Mouse (Mus musculus) thymus, postnatal 25 days (tissue): ENCODE data around the gene Nlrp10.

Source experiments
- DNase-seq: peaks from one replicate; pipeline ENCODE4 v3.0.0; 2022

Gene Nlrp10

GRCm38 (mm10) chr7:108929726-108930393, at the start of gene Nlrp10:
TSS of gene Nlrp10 (minus strand) at chr7:108930178.
- DNase-seq, result no peak

- no peak for DNase-seq
Observed at GRCm38 (mm10) chr7:108972273-108972672, 42.3 kb upstream of the Nlrp10 start.

GRCm38 (mm10) chr7:108968201-108968600, 38.2 kb upstream of the Nlrp10 start:
- no peak for DNase-seq

DNA sequence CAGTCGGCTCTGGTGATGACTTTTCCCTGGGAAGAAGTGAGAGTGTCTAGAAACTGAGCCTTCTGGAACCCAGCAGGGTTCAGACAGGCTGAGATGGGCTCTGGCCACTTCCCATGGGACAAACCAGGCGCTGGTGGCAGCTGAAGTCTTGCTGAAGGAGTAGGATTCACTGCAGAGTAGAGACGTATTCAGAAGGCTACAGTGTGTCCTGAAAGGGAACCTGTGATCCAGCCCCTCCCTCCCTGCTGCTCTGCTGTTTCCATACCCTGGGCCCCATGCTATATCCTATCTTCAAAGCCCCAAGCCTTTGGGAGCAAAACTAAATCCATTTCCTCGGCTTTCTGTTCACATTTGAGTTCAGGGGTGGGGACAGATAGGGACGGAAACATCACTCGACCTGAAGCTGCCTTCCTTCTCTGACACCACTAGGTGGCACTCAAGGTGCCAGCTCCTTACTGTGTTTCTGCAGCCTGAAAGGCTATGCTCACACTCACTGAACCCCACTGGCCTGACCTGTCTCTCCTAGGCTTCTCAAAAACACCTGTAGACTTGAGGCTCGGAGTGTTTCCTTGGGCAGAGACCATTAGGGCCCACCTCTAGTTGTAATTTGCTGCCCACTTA, 36.9 kb upstream of the Nlrp10 start:
- DNase-seq, result peak; percentile 34

GRCm38 (mm10) chr7:108965968-108966367, 36.0 kb upstream of the Nlrp10 start:
- no peak for DNase-seq

DNA sequence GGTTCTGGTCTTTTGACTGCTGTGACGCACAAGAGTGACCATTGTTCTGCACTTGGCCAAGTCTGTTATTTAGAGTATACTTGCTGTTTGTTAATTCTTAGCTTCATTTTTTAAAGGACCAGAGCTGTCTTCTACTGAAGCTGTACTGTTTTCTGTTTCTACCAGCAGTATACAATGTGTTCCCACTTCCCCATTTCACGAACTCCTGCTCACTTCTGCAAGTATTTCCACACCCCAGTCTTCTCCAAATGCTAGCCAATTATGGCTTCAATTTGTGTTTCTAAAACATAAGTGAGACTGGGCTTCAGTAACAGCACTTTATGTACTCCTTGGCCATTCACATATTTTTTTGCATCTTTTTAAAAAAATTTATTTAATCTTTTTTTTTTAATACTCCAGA, 27.8 kb upstream of the Nlrp10 start:
- DNase-seq, result no peak

- peak; percentile 33 for DNase-seq
Observed at GRCm38 (mm10) chr7:108954185-108954584, 24.2 kb upstream of the Nlrp10 start.

DNA sequence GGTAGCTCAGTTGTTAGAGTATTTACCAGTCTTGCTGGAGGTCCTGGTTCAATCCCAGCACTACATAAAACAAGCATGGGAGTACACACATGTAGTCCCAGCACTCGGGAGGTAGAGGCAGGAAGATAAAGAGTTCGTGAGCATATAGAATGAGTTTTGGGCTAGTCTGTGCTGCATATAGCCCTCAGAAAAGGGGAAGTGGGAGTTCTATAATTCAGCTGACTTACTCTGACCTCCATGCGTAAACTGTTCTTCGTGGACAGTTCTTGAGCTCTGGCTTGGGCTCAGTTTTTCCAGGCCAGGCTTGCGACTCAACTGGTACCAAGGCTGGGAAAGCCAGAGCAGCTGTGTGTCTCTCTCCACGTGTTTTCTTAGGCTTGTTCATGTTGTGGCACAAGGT, 22.8 kb upstream of the Nlrp10 start:
- no peak for DNase-seq

- no peak for DNase-seq
Observed at GRCm38 (mm10) chr7:108950762-108951331, 20.9 kb upstream of the Nlrp10 start.

DNA sequence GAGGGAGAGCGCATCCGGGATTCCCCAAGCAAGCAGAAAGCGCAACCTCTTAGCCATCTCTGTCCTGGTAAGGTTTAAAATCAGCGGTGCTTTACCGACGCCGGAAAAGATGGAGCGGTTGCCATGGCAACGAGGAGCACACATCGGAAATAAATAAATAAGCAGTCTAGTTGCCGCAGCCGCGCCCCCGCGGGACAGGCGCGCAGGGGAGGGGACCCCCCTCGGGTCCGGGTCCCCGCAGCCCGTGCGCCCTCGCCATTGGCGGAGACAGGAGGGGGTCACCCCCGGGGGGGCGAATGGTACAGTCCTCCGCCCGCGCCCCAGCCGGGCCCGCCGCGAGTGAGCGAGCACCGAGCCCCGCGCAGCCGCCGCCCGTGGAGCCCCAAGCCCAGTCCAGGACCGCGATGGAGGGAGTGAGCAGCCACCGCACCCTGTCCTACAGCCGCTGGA, 20.4 kb upstream of the Nlrp10 start, which contains the start of gene Tub:
Gene Tub (plus strand): TSS at position 27 of the 450 bp plus-strand sequence.
- DNase-seq, result peak; percentile 21

- DNase-seq, result no peak
Observed at GRCm38 (mm10) chr7:108949301-108949700, 19.3 kb upstream of the Nlrp10 start.

GRCm38 (mm10) chr7:108948611-108949010, 18.6 kb upstream of the Nlrp10 start:
- DNase-seq, result no peak

DNA sequence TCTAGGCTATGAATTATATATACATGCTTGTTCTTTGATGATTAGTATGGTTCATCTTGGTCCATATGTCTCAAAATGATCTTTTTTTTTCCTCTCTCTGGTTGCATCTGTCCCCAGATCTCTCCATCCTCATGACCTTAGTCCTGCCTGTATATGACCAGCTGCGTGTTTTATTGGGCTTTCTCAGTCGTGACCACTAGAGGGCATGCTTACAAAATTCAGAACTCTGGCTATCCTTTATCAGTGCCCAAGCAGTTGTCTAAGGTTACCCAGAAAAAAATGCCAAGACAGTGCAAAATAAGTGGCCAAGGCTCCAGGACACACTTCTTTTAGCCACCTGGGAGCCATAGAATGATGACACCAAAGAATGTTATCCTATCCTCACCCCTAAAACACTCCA, 14.0 kb upstream of the Nlrp10 start:
- DNase-seq, result peak; percentile 33

GRCm38 (mm10) chr7:108941466-108941865, 11.5 kb upstream of the Nlrp10 start:
- DNase-seq, result no peak

DNA sequence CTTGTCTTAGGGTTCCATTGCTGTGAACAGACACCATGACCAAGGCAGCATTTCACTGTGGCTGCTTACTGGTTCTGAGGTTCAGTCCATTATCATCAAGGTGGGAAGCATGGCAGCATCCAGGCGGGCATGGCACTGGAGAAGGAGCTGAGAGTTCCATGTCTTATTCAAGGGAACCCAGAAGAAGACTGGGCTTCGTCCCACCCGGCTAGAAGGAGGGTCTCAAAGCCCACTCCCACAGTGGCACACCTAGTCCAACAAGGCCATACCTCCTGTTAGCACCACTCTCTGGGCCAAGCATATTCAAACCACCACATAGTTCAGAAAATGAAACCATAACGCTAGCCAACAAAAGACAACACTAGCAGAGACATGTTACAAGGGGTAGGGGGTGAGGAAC, 6.6 kb upstream of the Nlrp10 start:
- no peak for DNase-seq

- no peak for DNase-seq
Observed at GRCm38 (mm10) chr7:108935411-108935810, 5.4 kb upstream of the Nlrp10 start.

DNA sequence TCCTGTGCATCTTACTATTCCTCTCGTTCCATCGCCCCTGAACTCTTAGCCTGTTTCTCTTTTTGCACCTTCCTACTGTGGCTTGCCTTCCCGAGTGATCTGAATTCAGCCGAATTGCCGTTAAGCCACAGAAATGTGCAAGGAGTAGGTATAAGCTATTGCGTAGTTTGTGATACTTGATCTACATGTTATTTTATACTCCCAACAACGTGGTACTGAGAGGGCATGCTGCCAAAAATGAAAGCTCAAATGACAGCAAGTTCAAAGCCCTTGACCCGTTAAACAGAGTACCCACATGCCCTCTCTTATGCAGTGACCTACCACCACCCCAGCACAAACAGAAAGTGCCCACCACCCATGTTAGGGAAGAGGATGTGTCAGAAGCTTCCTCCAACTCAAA, 4.9 kb upstream of the Nlrp10 start:
- DNase-seq, result no peak

GRCm38 (mm10) chr7:108933794-108934731, 4.1 kb upstream of the Nlrp10 start, which contains the start of gene Eif3f:
TSS of gene Eif3f (plus strand) at chr7:108934417.
- DNase-seq, result peak; percentile 94

DNA sequence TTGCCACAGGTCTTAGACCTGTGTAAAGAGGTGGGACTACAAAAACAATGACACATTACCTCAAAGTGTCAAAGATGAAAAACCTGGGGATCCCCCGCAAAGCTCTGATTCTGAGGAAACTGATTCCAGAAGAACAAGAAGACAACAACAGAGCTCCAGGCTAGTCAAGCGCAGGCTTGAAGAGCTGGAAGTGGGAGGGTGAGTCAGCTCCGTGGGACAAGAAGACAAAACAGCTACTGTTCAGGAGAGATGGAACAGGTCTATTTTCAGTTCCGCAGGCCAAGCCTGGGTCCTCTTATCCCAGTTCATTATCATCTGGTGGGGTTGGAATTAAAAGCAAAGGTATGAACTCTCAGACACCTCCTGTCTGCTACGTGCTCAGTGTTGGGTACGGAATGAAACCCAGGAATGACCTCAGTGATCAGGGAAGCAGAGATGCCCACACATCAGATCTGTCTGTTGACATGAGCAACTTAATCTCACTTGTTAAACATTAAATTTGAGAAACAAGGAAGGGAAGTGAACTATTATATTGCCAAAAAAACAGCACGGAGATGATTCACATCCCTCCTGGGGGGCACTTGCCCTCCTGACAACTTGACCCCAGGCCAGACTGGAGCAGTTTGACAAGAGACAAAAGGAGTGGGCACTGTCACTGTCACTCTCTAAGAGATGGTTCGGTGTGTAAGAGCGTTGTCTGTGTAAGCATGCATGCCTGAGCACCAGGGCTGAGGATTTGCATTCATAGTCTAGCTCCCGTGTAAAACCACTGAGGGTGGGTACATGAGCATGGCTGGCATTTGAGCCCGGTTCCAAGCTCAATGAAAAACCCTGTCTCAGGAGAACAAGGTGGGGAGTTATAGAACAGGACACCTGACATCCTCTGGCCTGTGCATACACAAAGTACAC, 1.4 kb downstream of the Nlrp10 start:
- no peak for DNase-seq

GRCm38 (mm10) chr7:108927043-108927442, 2.9 kb downstream of the Nlrp10 start:
- no peak for DNase-seq

DNA sequence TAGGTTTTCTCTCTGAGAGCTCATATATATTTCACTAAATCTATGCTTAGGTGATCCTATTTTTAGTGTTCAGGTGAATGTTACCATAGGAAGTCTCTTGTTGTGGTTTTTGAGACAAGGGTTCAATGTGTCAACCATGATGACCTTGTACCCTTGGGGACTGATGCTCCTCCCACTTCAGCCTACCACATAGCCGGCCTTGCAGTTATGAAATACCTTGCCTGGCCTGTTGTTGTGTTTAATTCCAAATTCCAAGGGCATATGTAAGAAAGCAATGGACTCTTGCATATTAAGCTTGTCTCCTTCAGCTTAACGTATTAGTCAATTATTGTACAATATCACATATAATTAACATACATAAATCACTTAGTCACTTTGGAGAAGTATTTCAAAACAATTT, 26.0 kb downstream of the Nlrp10 start:
- no peak for DNase-seq

DNA sequence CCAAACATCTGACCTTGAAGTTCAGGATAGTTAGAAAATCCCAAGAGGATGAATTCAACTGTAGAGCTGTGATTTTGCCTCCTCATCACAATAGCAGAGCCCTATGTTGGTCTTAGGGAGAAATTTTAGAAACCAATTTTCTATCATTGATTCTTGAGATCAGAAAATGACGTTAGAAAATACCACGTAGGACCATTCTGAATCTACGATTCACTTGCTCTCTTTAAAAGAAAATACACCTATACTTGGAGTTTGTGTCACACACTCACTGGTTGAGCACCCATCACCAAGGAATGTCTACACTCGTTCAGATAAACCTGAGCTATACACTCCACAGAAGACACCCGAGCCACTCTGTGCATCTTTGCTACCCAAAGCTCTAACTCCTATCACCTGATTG, 35.7 kb downstream of the Nlrp10 start, which contains the start of gene Olfr519:
Gene Olfr519 (minus strand): TSS at position 101 of the 400 bp plus-strand sequence.
- no peak for DNase-seq
